Mouse (Mus musculus) liver, embryonic 13.5 days (tissue): ENCODE measurements around the gene Ttf1. TPM values are rescaled to one million over a fixed set of nuclear protein-coding genes. Genes with fewer than 3 reads are reported as not detected.

Experiments
- ATAC-seq: fragments of 200-750 bp; cut with Nextera tagmentation; 2 replicates; pipeline ENCODE4 v1.8.0; 2017; ENCODE audit warnings: low read depth, mild to moderate bottlenecking, moderate number of reproducible peaks, moderate library complexity
- DNase-seq: peaks from one replicate; pipeline ENCODE4 v3.0.0; 2022
- H3K27ac ChIP-seq: fragments of 300-500 bp; sonication (generic); 2 replicates; pipeline ENCODE4 v1.5.1; 2015; ENCODE audit warnings: moderate library complexity, mild to moderate bottlenecking, inconsistent platforms
- H3K27me3 ChIP-seq: fragments of 300-500 bp; sonication (generic); 2 replicates; pipeline ENCODE4 v1.6.1; 2015; ENCODE audit warnings: mild to moderate bottlenecking, inconsistent platforms
- H3K36me3 ChIP-seq: fragments of 300-500 bp; sonication (generic); 2 replicates; pipeline ENCODE4 v1.6.1; 2015; ENCODE audit warnings: mild to moderate bottlenecking, inconsistent platforms
- H3K4me1 ChIP-seq: fragments of 300-500 bp; sonication (generic); replicated peaks from 2 replicates; pipeline ENCODE4 v1.6.1; 2015; ENCODE audit warnings: inconsistent platforms
- H3K4me2 ChIP-seq: fragments of 300-500 bp; sonication (generic); 2 replicates; pipeline ENCODE4 v1.6.1; 2015; ENCODE audit warnings: inconsistent platforms, mild to moderate bottlenecking, moderate library complexity
- H3K4me3 ChIP-seq: fragments of 300-500 bp; sonication (generic); replicated peaks from 2 replicates; pipeline ENCODE4 v1.5.1; 2015; ENCODE audit warnings: mild to moderate bottlenecking, inconsistent platforms
- H3K9ac ChIP-seq: fragments of 300-500 bp; sonication (generic); 2 replicates; pipeline ENCODE4 v1.6.1; 2015; ENCODE audit warnings: mild to moderate bottlenecking, inconsistent platforms
- H3K9me3 ChIP-seq: fragments of 300-500 bp; sonication (generic); replicated peaks from 2 replicates; pipeline ENCODE4 v1.6.1; 2016; ENCODE audit warnings: inconsistent platforms
- polyA plus RNA-seq: library from polyadenylated mRNA; unstranded; fragments of >200 nt; fragmentation: Nextera tagmentation; extraction: Ambion mirVana; gene quantifications from 2 replicates; pipeline ENCODE4 v1.2.1, GENCODE M21; 2015

Gene Ttf1
- polyA plus RNA-seq, 1 experiment from 2014 or later, result 4.6 TPM

- Histone ChIP-seq H3K4me2 (no peak overlapping the region), H3K27ac (no peak overlapping the region), H3K9ac (no peak overlapping the region), H3K9me3 (no peaks in the 10 kb centered on the region), H3K36me3 (peaks cover 58% of the 10 kb centered on the region), H3K27me3 (no peaks in the 10 kb centered on the region), H3K4me3 (no peak overlapping the region), H3K4me1 (no peaks in the 10 kb centered on the region)
- ATAC-seq, result no peak
- no peak for DNase-seq
These were observed 75.1 kb downstream of the Ttf1 start for GRCm38 (mm10) chr2:29135161-29135560.

Other genes starting within 250 kb of the Ttf1 start
- gene Gtf3c4, start 219.9 kb upstream of the Ttf1 start, polyA plus RNA-seq, result 4.9 and 6.2 TPM in 2 replicates
- gene Ddx31, start 219.9 kb upstream of the Ttf1 start, polyA plus RNA-seq, result 7.5 and 7.7 TPM in 2 replicates
- not detected in 2 replicates for gene Barhl1, start 143.6 kb upstream of the Ttf1 start, polyA plus RNA-seq
- gene Cfap77, start 5.2 kb upstream of the Ttf1 start, polyA plus RNA-seq, result 0.08 and 0.13 TPM in 2 replicates
- gene Setx, start 63.9 kb downstream of the Ttf1 start, polyA plus RNA-seq, result 3.3 and 3.5 TPM in 2 replicates
- gene Ntng2, start 192.7 kb downstream of the Ttf1 start, polyA plus RNA-seq, result 0.14 TPM in 1 of 2 replicates, not detected in the other